Mouse (Mus musculus) kidney, embryonic 15.5 days (tissue): Measurements from ENCODE around the gene Nol10. TPM values are rescaled to one million over a fixed set of nuclear protein-coding genes. Genes with fewer than 3 reads are reported as not detected.

Experiments
- ATAC-seq: fragments of 200-750 bp; cut with Nextera tagmentation; replicated peaks from 2 replicates; pipeline ENCODE4 v1.8.0; 2017; ENCODE audit warnings: moderate TSS enrichment; ENCODE audit not compliant: low FRiP score
- H3K27ac ChIP-seq: fragments of 300-500 bp; sonication (generic); 2 replicates; pipeline ENCODE4 v1.5.1; 2015; ENCODE audit warnings: mild to moderate bottlenecking, inconsistent platforms
- H3K27me3 ChIP-seq: fragments of 300-500 bp; sonication (generic); 2 replicates; pipeline ENCODE4 v1.6.1; 2015; ENCODE audit warnings: inconsistent platforms
- H3K36me3 ChIP-seq: fragments of 300-500 bp; sonication (generic); 2 replicates; pipeline ENCODE4 v1.6.1; 2015; ENCODE audit warnings: inconsistent platforms
- H3K4me1 ChIP-seq: fragments of 300-500 bp; sonication (generic); 2 replicates; pipeline ENCODE4 v1.6.1; 2015; ENCODE audit warnings: inconsistent platforms
- H3K4me2 ChIP-seq: fragments of 300-500 bp; sonication (generic); 2 replicates; pipeline ENCODE4 v1.6.1; 2015; ENCODE audit warnings: moderate library complexity, mild to moderate bottlenecking, inconsistent platforms
- H3K4me3 ChIP-seq: fragments of 300-500 bp; sonication (generic); replicated peaks from 2 replicates; pipeline ENCODE4 v1.5.1; 2015; ENCODE audit warnings: mild to moderate bottlenecking, inconsistent platforms
- H3K9ac ChIP-seq: fragments of 300-500 bp; sonication (generic); 2 replicates; pipeline ENCODE4 v1.6.1; 2015; ENCODE audit warnings: mild to moderate bottlenecking, inconsistent platforms
- H3K9me3 ChIP-seq: fragments of 300-500 bp; sonication (generic); replicated peaks from 2 replicates; pipeline ENCODE4 v1.6.1; 2016; ENCODE audit warnings: inconsistent platforms
- WGBS: fragments of 180-500 bp; shearing (Covaris S2); methylation state at CpG from one replicate; pipeline ENCODE4 v1.1.7; 2015; ENCODE audit warnings: mixed read lengths; 5-methylcytosine and 5-hydroxymethylcytosine counted together
- microRNA-seq: library from miRNA; unstranded; fragments of <30 nt; microRNA quantifications from one replicate; pipeline ENCODE4, GENCODE M21; 2016
- polyA plus RNA-seq: library from polyadenylated mRNA; unstranded; fragments of >200 nt; fragmentation: Nextera tagmentation; extraction: Ambion mirVana; gene quantifications from 2 replicates; pipeline ENCODE4 v1.2.1, GENCODE M21; 2015

The Nol10 gene
- polyA plus RNA-seq, 1 experiment from 2014 or later = 28.2 TPM

DNA sequence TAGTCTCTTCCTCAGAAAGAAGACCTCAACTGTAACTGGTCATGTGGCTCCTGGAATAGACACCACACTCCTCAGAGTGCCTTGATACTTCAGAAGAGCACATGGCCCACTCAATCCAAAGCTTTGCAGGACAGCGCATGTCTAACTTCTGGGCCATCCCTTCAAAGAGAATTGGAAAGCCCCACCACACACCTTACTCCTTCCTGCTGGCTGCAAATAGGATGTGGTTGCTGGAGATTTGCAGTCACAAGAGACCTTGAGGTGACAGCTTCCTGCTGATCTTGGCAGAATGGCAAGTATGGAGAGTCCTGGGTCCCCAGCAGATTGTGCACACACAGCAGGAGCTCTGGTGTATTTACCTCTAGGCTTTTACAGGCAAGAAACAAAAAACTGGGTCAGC, 123.1 kb downstream of the Nol10 start:
- H3K27me3 ChIP-seq = no peaks in the 10 kb centered on the region
- no peaks in the 10 kb centered on the region for H3K36me3 ChIP-seq
- no peak overlapping the region for H3K9ac ChIP-seq
- no peaks in the 10 kb centered on the region for H3K4me1 ChIP-seq
- 97% methylated on average over 1 of the region's 1 CpGs for WGBS
- H3K27ac ChIP-seq = no peak overlapping the region
- H3K9me3 ChIP-seq = no peaks in the 10 kb centered on the region
- H3K4me2 ChIP-seq = no peak overlapping the region
- no peak for ATAC-seq
- no peak overlapping the region for H3K4me3 ChIP-seq

DNA sequence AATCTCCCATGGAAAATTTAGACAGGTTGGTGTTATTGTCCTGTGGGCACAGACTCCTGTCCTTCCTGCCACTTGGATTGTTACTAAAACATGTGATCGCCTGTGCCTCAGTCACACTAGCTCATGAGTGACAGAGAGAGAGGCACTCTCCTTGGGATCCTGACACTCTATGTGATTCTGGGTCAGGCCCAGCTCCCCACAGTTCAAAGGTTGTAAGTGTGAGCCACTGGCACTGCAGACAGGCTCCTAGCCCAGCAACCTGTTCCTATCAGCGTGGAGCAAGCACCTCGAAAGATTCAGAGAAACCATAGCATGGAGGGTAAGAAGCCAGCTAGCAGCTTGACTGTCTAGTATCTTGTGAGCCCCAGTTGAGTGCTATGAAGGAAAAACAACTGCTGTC, 124.9 kb downstream of the Nol10 start:
- no peak for ATAC-seq
- H3K27ac ChIP-seq = no peak overlapping the region
- no peaks in the 10 kb centered on the region for H3K36me3 ChIP-seq
- no peaks in the 10 kb centered on the region for H3K27me3 ChIP-seq
- H3K4me2 ChIP-seq = no peak overlapping the region
- H3K9ac ChIP-seq = no peak overlapping the region
- WGBS = 91% methylated on average over 3 of the region's 3 CpGs
- no peak overlapping the region for H3K4me3 ChIP-seq
- no peaks in the 10 kb centered on the region for H3K4me1 ChIP-seq
- no peaks in the 10 kb centered on the region for H3K9me3 ChIP-seq

DNA sequence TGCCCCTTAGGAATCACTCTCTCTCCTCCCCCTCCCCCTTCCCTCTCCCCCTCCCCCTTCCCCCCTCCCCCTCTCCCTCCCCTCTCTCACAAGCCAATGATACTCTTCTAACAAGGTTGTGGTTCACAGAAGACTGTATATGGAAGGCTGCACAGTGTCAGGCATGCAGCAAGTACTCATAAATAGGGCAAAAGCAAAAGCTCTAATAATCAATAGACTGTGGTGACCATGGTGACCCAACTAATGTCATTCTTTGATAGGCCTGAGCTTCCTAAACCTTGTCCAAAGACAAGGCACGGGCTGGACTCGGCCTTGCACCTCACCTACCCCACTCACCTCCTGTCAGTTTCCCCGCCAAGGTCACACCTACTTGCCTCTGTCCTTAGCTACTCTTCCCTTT, 125.6 kb downstream of the Nol10 start:
- Histone ChIP-seq H3K4me1 (no peaks in the 10 kb centered on the region), H3K4me3 (no peak overlapping the region), H3K36me3 (no peaks in the 10 kb centered on the region), H3K9me3 (no peaks in the 10 kb centered on the region), H3K27ac (no peak overlapping the region), H3K9ac (no peak overlapping the region), H3K27me3 (no peaks in the 10 kb centered on the region), H3K4me2 (no peak overlapping the region)
- ATAC-seq = no peak
- 87% methylated on average over 3 of the region's 3 CpGs for WGBS

- Histone ChIP-seq H3K9me3 (no peaks in the 10 kb centered on the region), H3K4me3 (no peak overlapping the region), H3K36me3 (no peaks in the 10 kb centered on the region), H3K27ac (no peak overlapping the region), H3K9ac (no peak overlapping the region), H3K4me1 (no peaks in the 10 kb centered on the region), H3K4me2 (no peak overlapping the region), H3K27me3 (no peaks in the 10 kb centered on the region)
- no peak for ATAC-seq
- WGBS = 61% methylated on average over 4 of the region's 4 CpGs
Observed at GRCm38 (mm10) chr12:17474681-17475080, 126.4 kb downstream of the Nol10 start.

- Histone ChIP-seq H3K4me3 (no peak overlapping the region), H3K9ac (no peak overlapping the region), H3K4me2 (no peak overlapping the region), H3K36me3 (no peaks in the 10 kb centered on the region), H3K9me3 (no peaks in the 10 kb centered on the region), H3K27ac (no peak overlapping the region), H3K4me1 (no peaks in the 10 kb centered on the region), H3K27me3 (no peaks in the 10 kb centered on the region)
- ATAC-seq = no peak
- WGBS = 71% methylated on average over 4 of the region's 4 CpGs
Observed at GRCm38 (mm10) chr12:17475146-17475545, 126.9 kb downstream of the Nol10 start.

DNA sequence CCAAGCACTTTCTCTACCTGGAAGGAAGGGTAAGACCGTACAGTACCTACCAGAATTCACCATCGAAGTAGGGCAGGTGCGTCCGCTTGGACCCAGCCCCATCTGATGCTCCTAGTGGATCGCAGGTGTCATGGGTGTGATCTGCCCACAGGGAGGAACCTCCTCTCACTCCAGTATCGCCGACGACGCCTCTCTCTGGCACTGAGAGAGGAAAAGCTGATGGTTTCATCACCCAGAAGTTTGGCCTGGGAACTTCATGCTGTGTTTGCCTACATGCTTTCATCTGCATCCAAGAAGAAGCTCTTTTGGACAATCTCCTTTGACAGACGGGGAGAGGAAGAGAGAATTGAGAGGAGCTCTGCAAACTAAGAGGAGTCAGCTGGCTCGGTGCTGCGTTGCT, 129.9 kb downstream of the Nol10 start:
- Histone ChIP-seq H3K4me3 (no peak overlapping the region), H3K9ac (no peak overlapping the region), H3K9me3 (no peaks in the 10 kb centered on the region), H3K36me3 (no peaks in the 10 kb centered on the region), H3K4me2 (no peak overlapping the region), H3K4me1 (no peaks in the 10 kb centered on the region), H3K27me3 (no peaks in the 10 kb centered on the region), H3K27ac (no peak overlapping the region)
- ATAC-seq = no peak
- 86% methylated on average over 12 of the region's 12 CpGs for WGBS

DNA sequence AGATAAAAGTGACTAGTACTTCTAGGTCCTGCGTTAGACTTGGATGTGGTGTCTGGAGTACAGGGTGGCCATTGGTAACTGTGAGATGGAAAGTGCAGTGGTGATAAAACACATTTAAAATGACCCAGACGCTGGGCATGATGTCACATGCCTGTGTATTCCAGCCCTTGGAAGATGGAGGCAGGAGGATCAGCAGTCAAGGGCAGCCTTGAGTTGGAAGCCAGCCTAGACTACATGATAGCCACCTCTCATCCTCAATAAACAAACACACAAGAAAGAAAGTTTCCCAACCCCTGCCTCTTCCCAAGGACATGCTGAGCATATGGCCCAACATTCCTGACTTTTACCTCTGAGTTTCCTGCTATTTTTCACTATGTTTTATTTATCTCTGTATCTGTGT, 130.6 kb downstream of the Nol10 start:
- Histone ChIP-seq H3K36me3 (no peaks in the 10 kb centered on the region), H3K4me2 (no peak overlapping the region), H3K4me3 (no peak overlapping the region), H3K27me3 (no peaks in the 10 kb centered on the region), H3K9ac (no peak overlapping the region), H3K27ac (no peak overlapping the region), H3K9me3 (no peaks in the 10 kb centered on the region), H3K4me1 (no peaks in the 10 kb centered on the region)
- 88% methylated on average over 2 of the region's 2 CpGs for WGBS
- ATAC-seq = no peak

Small RNA genes lying within 50 kb of the gene (microRNA-seq; reads per million reads assigned to microRNA genes)
- gene Mir3066 = 13.8 reads per million, percentile 32 among the genes with 10 or more reads in this experiment

Other genes with a start within 250 kb of the Nol10 start
- gene Kcnf1, start 171.6 kb upstream of the Nol10 start, polyA plus RNA-seq = 0.58 and 0.64 TPM in 2 replicates
- 614 and 635 TPM in 2 replicates for gene Pdia6, start 81.9 kb upstream of the Nol10 start, polyA plus RNA-seq
- gene Atp6v1c2, start 19.1 kb upstream of the Nol10 start, polyA plus RNA-seq = 2.6 and 2.7 TPM in 2 replicates
- gene Odc1, start 196.3 kb downstream of the Nol10 start, polyA plus RNA-seq = 218 and 231 TPM in 2 replicates